Mouse (Mus musculus): ENCODE measurements around the gene Fam189a2.

Gene Fam189a2

DNA sequence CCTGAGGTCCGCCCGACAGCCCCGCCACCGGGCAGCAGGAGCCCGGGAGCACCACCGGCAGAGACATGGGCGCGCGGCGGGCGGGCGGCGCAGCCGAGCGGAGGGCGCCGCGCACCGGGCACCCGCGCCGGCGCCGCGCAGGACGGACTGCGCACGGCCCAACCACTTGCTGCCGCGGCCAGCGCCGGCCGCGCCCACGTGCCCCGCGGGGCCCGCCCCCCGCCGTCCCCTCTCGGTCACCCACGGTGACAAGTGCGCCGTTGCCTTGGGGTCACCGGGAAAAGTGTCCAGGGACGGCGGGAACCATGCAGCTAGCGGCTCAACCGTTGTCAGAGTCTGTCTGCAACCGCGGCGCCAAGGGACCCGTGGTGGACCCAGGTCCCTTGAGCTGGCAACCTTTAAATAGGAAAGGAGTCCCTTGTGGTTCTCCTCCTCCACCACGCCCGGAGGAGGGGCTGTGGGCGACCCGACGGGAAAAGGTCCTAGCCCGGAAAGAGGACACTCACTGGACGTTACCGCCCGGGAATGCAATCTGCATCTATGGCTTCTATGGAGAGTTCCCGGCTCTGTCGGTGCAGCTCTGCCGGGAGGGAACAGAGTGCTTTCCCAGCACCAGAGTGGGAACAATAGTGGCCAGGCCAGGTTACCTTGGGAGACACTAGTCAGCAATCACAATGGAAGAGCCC is at the start of gene Fam189a2:
Gene Fam189a2, minus strand, starts transcription at position 149 of the 686 bp plus-strand sequence.
- DNase-seq: peak; percentile 71

DNA sequence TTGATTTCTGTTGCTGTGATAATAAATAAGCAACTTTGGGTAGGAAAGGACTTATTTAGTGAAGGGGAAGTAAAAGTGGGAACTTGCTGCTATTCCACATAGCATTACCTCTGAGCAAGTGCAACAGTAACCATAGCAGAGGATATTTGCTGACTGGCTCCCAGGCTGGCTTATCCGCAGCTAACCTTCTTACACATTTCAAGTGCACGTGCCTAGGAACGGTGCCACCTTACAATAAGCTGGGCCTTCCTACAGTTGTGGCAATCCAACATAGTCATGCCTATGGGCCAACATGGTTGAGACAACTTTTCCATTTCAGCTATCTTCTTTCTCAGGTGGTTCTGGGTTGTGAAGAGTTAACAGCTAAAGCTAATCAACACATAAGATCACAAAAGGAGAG is 46.8 kb upstream of the Fam189a2 start:
- DNase-seq: no peak

DNA sequence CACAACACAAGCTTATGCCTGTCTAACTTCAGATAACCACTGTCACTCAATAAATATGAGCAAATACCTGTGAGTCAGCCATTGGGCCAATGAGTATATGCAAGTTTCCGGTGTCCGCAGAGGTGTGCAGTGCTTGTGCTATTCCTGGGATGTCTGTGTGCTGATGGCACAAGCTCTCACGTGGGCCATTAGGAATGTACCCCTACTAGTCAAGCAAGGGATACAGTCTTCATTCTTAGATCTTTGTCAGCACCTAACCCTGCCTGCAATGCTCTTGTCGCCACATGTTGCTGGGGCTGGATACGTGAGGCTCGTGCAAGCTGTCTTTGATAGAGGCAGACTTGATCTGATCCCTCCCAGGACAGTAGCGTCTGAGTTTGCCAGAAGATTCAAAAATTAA is 45.7 kb upstream of the Fam189a2 start:
- DNase-seq: no peak

DNA sequence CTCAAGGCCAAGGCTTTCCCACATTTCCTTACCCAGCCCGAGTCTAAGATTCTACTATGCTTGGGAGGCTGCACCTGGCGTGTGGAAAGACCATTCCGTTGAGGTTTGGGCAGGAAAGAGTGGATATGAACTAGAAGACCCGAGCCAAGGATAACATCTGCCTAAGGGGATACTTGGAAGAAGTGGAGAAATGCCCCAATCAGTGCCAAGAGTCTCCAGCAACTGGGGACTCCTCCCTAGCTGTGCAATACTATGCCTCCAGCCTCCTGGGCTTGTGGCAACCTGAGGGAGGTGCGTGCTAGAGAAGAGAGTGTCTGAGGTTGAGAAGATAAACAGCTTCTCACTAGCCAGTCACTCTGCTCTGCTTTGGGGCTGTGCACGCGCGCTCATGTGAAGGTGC is 45.1 kb upstream of the Fam189a2 start:
- DNase-seq: no peak

DNA sequence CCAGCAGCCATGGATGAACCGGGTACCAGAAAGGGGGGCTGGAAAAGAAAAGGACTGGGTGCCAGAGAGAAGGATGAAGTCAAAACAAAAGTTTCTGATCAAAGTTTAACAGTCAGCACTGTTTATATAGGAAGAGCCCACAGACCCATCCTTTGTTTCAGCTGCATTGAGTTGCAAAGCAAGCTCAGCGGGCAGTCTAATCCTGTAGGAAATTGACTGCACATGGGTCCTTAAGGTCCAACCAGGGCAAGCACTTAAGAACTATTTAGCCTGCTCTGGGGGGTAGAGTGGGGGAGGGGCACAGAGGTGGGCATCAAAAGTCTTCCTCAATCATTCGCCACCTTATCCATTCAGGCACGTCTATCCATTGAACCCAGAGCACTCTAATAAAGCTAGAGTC is 42.3 kb upstream of the Fam189a2 start:
- DNase-seq: no peak

DNA sequence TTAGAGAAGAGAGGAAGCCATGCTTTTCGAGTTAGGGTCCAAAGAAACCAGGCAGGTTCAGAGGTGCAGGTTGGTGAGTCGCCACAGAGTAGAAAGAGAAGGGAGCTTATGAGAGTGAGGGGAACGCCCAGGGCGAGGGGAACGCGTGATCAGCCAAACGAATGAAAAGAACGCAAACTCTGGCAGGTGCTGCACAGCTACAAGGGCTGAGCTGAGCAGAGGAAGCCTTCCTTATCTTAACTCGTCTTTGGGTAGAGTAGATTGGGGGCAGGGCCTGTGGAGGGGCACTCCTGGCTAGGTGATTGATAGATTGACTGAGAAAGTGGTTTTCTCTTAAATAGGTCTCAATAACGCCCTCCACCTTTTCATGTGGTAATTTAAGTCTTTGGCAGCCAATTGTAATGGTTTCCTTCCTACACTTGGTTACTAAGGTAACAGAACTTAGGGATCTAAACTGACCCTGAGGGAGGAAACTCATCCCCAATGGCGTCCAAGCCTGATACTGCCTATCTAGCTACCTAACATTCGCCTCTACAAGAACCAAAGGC is 33.6 kb upstream of the Fam189a2 start:
- DNase-seq: no peak

DNA sequence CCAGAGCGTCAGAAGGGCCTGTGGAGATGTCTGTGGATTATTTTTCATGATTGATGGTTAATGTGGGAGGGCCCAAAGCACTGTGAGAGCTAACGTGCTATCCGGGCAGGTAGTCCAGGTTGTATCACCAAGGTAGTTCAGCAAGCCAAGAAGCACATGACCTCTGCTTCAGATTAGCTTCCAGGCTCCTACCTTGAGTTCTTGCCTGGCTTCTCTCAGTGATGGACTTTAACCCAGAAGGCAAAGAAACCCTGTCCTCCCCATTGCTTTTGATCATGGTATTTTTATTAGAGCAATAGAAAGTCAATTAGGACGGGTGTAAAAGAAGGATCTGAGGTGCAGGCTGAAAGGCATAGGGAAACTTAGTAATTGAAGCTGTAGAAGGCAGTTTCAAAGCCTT is 32.8 kb upstream of the Fam189a2 start:
- no peak for DNase-seq

DNA sequence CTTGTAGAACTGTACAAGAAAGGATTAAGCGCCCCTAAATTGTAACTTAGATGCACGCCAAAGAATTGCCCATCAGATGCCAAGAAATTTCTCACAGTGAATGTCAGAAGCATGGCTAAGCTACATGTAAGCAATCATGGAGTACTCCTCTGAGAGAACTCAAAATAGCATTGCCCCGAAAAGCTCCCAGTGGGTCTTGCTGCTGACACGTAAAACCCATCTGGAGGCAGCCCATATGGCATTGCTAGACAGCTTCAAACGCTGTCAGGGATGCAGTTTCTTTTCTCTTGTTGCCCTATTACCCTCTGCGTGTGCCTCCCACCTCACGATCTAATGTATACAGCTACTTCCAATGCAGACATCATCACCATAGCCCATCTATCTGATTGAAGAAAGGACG is 28.0 kb upstream of the Fam189a2 start:
- DNase-seq: no peak

DNA sequence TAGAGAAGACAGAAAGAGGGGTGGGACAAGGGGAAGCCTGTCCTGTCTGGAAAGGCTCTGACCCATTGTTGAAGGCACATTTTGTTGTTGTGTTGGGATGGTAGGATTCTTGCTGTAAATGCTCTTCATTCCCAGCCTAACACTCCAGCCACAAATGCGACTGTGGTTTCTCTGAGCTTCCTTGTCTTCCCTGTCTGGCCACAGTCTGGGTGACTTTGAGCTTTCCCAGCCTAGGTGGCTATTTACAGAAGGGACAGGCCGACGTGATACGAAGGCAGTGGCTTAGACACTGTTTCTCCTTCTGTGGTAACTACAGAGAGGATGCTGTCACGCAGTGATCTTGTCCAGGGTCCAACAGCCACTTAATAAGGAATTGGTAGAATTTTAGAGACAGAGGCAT is 27.2 kb upstream of the Fam189a2 start:
- DNase-seq: no peak

DNA sequence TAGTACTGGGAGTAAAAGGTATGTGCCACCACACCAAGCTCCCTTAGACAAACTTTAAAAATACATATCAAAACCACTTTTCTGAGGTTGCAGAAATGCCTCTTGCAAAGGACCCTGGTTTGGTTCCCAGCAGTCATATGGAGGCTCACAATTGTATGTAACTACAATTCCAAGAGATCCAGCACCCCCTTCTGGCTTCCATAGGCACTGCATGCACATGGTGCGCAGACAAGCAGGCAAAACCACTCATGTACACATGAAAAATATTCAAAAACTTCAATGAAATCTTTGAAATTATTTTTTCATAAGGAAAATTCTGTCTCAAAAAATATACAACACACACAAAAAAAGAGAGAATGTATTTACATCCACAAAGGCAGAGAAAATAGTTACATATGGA is 26.1 kb upstream of the Fam189a2 start:
- no peak for DNase-seq

DNA sequence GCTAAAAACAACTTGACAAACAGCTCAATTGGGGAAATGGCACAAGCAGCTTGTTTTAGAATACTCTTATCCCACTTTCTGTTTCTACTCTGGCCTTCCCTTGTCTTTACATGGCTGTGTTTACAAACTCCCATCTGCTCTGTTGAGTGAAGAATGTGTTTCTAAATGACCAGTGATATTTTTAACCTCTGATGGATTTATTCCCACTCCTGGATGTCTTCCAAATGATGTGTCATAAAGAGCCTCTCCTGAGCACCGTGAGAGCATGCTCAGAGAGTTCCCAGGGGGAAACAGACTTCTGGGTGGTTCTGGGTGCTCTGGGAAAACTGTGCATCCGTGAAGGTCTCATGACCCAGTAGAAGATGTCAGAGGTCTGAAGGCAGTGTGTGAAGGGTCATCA is 24.1 kb upstream of the Fam189a2 start:
- no peak for DNase-seq

DNA sequence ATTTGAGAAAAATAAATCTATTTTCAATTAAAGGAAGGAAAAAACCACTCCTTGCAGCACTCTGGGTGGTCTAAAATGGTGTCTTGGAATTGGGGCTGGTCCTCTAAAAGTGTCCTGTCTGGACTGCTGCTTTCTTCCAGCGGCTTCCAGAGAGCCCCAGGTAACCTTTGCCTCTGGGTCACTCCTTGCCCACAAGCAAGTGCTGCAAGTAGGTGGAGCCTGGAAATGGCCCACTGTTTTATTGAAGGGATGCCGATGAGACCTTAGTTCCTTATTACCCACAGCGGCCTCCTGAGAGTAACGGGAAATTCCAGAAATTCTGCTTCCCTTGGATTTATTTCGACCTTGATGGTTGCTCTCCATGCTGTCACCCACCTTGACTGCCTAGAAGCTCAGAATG is 23.4 kb upstream of the Fam189a2 start:
- no peak for DNase-seq

DNA sequence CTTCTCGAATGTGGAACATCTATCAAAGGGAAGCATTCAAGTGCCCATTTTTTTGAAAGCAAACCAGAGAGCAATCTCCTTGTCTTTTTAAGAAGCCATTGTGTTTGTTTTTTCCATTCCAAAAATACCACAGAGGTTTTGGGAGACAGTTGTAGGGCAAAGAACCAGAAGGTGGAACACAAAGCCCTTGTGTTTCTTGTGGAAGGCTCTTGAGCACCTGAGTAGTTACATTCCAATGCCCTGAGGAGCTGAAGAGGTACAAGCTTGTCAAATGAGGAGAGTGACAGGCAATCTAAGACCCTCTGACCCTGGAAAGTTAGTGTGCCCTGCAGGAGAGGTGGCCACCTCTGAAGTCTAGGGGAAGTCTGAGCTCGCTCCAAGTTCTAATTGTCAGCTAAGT is 19.7 kb upstream of the Fam189a2 start:
- no peak for DNase-seq

DNA sequence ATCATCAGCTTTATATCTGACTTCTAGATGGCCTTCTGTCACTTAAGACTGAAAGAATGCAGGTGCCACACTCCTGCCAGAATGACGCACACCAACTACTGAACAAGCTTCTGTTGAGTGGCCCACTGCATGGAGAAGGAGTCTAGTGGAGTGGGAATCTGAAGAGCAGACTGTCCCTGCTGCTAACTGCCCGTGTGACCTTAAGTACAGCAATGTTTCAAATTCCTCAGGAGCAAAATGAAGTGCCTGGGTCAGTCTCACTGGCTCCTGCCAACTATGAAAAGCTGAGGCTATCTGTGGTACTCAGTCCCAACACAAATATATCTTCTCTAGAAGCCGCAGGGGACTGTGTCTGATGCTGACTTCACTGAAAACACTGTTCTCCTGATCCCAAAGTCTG is 18.5 kb upstream of the Fam189a2 start:
- no peak for DNase-seq

DNA sequence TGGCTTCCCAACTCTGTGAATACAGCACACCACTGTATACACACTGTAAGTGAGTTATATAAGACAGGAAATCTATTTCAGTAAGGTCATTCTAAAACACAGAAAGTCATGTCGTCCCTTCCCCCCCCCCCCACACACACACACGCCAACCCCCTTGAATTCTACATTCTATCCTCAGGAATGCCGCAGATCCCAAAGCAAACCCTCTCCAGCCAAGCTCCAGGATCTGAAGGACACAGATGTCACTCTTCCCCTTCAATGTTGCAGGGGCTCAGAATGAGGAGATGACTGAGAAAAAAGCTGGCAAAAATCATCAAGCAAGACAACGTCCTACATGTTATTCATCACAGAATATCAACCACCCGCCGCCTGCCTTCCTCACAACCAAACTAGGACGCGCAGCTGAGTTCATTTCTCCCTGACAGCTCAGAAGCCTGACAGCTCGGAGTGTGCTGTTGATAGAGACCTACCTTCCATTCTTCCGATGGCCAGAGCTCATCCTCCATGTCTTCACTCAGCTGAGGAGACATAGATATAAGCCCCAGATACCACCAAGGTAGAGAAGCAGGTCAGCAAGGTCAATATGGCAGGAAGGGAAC is 15.7 kb upstream of the Fam189a2 start:
- no peak for DNase-seq

DNA sequence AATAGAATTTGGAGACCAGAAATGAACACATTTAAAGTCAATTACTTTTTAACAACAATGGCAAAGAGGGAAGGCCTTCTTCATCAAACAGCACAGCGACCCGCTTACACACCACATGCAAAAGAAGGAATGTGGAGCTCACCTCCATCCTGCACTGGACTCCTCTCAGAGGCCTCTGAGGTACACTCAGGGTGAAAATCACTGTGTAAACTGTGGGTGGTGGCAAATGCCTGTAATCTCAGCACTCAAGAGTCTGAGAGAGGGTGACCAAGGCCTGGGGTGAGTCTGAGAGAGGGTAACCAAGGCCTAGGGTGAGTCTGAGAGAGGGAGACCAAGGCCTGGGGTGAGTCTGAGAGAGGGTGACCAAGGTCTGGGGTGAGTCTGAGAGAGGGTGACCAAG is 11.6 kb upstream of the Fam189a2 start:
- no peak for DNase-seq

DNA sequence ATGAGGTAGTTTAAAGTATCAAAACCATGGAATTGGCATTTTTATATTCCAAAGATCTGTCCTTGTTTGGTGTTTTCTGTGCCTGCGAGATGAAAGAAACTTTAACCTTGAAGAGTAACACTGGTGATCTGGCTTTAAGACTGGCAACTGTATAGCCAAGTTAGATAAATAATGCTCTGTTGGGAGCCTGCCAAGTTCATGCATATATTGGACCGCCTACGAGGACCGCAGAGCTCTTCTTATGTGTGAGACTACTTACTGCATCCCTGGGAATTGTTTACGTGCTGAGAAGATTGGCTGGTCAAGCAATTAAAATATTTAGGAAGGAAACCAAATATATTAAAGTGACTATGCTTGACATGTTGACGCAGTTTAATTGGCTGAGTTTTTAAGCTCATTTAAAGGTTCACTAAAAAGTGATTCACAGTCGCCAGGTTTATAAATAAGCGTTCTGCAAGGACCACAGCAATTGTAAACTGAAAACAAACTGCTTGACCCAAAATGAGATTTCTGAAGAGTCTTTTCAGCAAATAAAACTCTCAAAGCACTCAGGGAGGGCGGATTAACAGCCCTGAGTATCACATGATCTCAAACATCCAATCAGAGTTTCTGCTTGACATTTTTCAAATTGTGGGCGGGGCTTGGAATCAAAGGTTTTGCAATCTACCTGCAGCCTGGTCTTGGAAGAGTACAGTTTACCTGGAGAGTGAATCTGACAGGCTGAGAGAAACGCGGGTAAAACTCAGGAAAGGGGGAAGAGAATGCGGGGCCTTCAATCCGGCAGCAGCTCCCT is 8.4 kb upstream of the Fam189a2 start:
- no peak for DNase-seq

DNA sequence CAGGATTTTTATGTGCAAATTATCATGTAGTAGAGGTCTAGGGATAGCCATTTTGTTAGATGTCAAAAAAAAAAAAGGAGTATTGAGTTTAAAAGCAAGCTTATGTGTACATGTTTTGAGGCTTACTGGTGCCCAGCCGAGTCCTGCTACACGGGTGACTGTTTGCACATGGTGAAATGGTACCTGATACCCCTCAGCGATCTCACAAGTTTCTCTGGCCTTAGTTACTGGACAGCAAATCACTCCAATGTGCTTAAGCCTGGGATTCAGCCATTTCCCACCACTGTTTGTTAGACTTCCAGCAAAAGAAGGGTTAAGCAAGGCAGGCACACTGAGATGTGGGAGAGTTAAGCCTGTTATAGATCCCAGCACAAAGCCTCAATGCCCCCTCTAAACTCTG is 3.5 kb upstream of the Fam189a2 start:
- DNase-seq: no peak

DNA sequence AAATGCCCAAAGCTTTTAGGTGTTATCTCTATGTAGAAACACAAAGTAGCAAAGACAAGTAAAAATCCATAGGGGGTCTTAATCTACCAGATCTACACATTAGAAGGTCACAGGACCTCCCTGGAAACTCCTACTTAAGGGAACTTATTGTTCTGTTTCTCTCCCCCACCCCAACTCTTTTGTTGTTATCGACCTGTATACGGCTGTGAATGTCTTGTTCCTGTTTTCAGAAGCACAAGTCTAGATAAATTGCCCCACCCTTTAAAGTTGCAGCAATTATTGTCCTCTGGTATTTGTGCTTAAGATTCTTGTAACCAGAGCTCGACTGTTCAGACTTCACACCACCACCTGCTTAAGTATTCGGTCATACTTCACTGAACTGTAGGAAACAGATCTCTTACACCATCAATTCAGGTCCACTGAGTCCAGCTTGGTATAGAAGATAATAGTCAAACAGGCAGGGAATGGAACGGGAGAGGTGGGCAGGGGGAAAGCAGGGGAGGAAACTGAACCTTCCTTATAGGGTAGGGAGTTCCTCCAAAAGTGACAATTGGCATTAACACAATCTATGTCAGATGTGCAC is 1.9 kb upstream of the Fam189a2 start:
- no peak for DNase-seq

DNA sequence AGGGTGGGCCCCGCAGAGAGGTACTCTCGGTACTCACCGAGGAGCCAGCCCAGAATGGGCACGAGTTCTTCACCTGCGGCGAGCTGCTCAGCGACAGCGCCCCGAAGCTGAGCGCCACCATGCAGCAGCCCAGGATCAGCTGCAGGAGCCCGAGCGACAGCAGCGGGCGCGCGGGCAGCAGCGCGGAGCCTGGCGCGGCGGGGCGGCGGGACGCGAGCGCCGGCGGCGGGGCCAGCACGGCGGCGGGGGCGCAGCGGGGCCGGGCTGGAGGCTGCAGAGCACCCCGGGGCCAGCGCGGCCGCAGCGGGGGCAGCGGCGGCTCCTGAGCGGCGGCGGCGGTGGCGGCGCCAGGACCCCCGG is 328 bp downstream of the Fam189a2 start:
- DNase-seq: peak; percentile 63

DNA sequence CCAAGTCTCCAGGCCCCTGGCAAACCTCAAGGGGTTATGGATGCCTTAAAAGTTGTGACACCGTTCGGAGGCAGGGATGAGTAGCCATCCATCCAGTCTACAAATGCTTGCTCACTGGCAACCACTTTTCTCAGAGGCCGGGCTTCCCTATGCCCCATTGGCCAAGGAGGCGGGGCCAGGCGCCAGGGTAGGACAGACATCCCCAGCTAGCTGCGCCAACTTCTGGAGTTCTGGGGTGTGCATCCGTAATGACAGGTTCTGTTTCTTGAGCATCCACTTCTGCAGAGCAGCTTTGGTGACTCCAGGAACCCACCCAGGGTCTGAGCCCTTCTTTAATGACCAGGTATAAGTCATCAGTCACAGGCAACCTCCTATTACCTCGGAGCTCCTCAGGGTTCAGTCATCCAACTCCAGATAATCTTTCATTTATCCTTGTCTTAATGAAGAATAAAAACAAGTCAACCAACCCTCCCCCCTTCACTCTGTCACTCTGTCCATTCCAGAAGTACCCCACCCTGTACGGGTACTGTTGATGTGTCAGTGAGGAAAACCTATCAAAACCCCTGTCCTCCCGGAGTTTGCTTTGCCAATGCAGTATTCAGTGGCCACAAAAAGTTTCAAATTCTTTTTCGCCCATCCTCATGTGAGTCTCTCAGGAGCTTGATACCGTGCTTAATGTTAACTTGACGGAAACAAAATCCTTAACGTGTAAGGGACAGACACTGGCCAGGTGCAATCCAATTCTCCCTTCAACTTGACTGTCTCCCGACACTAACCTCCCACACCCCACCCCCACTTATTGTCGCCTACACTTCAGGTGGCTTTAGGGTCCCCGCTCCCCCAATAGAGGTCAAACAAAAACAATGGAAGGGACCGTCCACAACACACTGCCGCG is 956 bp downstream of the Fam189a2 start:
- no peak for DNase-seq

DNA sequence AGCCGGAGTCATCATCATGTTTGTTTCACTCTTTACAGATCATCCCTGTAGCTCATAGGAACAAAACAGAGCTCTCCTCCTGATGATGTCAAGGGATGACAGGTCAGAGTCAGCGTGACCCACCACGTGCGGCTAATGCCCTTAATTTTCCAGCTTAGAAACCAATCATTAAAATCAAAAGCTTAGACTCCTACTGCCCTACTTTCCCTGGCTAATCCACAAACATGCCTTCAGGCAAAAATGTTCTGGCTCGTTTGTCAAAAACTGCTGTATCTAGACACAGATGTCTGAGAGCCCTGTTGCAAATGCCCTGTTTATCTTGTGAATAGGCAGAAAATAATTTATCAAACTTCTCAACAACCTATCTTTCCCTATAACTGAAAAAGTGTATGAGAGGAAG is 4.9 kb downstream of the Fam189a2 start:
- no peak for DNase-seq

DNA sequence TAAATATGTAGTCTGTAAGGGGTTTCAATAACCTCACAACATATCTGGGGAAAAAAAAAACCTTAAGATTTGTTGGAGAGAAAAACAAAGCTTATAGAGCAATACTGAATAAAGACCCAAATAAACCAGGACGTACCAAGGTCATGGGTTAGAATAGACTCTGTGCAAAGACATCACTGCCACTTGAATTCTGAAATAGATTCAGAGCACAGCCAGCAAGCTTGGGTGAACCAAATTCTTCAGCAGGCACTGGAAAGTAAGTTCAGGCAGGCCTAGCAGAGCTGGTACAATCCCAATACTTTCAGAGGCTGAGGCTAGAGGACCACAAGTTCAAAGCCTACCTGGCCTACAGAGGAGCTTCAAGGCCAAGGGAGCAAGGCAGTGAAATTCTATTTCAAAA is 6.2 kb downstream of the Fam189a2 start:
- DNase-seq: no peak

All from embryo, embryonic 11 days (tissue).